Mouse (Mus musculus): ENCODE data around the gene Psmb10. TPM values are rescaled to one million over a fixed set of nuclear protein-coding genes. Genes with fewer than 3 reads are reported as not detected.

The Psmb10 gene
- polyA plus RNA-seq, 1 experiment from 2014 or later: 74.7 TPM

- H3K4me3 ChIP-seq: peak overlapping the region; percentile 56
- peak overlapping the region; percentile 92 for H3K4me2 ChIP-seq
- peak overlapping the region; percentile 94 for H3K27ac ChIP-seq (replicated peaks)
- H3K4me1 ChIP-seq (replicated peaks): peaks cover 26% of the 10 kb centered on the region
- no peak for ATAC-seq (ENCODE audit: low FRiP score, low read depth)
- no peaks in the 10 kb centered on the region for H3K9me3 ChIP-seq
- H3K36me3 ChIP-seq: peaks cover 4% of the 10 kb centered on the region; the same call in 1 of the 2 replicates
- 34% methylated on average over 7 of the region's 7 CpGs for WGBS
- peak overlapping the region; percentile 78 for H3K9ac ChIP-seq
- H3K27me3 ChIP-seq: no peaks in the 10 kb centered on the region
Measured at GRCm38 (mm10) chr8:105935863-105936603, 2.2 kb downstream of the Psmb10 start.

GRCm38 (mm10) chr8:105935105-105935504 lies 3.1 kb downstream of the Psmb10 start:
- H3K9ac ChIP-seq: no peak overlapping the region
- H3K36me3 ChIP-seq: peaks cover 4% of the 10 kb centered on the region; the same call in 1 of the 2 replicates
- H3K4me3 ChIP-seq: no peak overlapping the region
- H3K27me3 ChIP-seq: no peaks in the 10 kb centered on the region
- no peak for ATAC-seq (ENCODE audit: low FRiP score, low read depth)
- no peaks in the 10 kb centered on the region for H3K9me3 ChIP-seq
- H3K4me2 ChIP-seq: no peak overlapping the region
- 83% methylated on average over 6 of the region's 6 CpGs for WGBS
- no peak overlapping the region for H3K27ac ChIP-seq (replicated peaks)
- peaks cover 32% of the 10 kb centered on the region for H3K4me1 ChIP-seq (replicated peaks)

GRCm38 (mm10) chr8:105933762-105934161 lies 4.5 kb downstream of the Psmb10 start, which contains the start of gene Ctrl:
Ctrl (minus strand) TSS chr8:105933862.
- H3K27me3 ChIP-seq: no peaks in the 10 kb centered on the region
- H3K9me3 ChIP-seq: no peaks in the 10 kb centered on the region
- H3K27ac ChIP-seq (replicated peaks): no peak within 1 kb of the TSS
- H3K36me3 ChIP-seq: peaks cover 4% of the 10 kb centered on the region; the same call in 1 of the 2 replicates
- 93% methylated on average over 2 of the region's 2 CpGs for WGBS
- no peak within 1 kb of the TSS for H3K4me2 ChIP-seq
- no peak within 1 kb of the TSS for H3K4me3 ChIP-seq
- H3K9ac ChIP-seq: no peak within 1 kb of the TSS
- peaks cover 32% of the 10 kb centered on the region for H3K4me1 ChIP-seq (replicated peaks)
- no peak for ATAC-seq (ENCODE audit: low FRiP score, low read depth)

- no peak for ATAC-seq (ENCODE audit: low FRiP score, low read depth)
- no peak overlapping the region for H3K4me2 ChIP-seq
- H3K9ac ChIP-seq: no peak overlapping the region
- peaks cover 22% of the 10 kb centered on the region for H3K4me1 ChIP-seq (replicated peaks)
- no peak overlapping the region for H3K27ac ChIP-seq (replicated peaks)
- peaks cover 4% of the 10 kb centered on the region; the same call in 1 of the 2 replicates for H3K36me3 ChIP-seq
- WGBS: 90% methylated on average over 11 of the region's 11 CpGs
- H3K4me3 ChIP-seq: no peak overlapping the region
- H3K27me3 ChIP-seq: no peaks in the 10 kb centered on the region
- H3K9me3 ChIP-seq: no peaks in the 10 kb centered on the region
Measured at GRCm38 (mm10) chr8:105932525-105932924, 5.7 kb downstream of the Psmb10 start.

- ATAC-seq (ENCODE audit: low FRiP score, low read depth): no peak
- H3K27ac ChIP-seq (replicated peaks): no peak overlapping the region
- no peak overlapping the region for H3K4me3 ChIP-seq
Measured at GRCm38 (mm10) chr8:105931271-105931670, 7.0 kb downstream of the Psmb10 start.

GRCm38 (mm10) chr8:105930602-105931001 lies 7.6 kb downstream of the Psmb10 start:
- ATAC-seq (ENCODE audit: low FRiP score, low read depth): peak; percentile 68
- Histone ChIP-seq H3K9me3 (no peaks in the 10 kb centered on the region), H3K27ac (replicated peaks) (peak overlapping the region; percentile 43), H3K4me1 (replicated peaks) (peaks cover 11% of the 10 kb centered on the region), H3K9ac (no peak overlapping the region), H3K27me3 (no peaks in the 10 kb centered on the region), H3K4me3 (no peak overlapping the region), H3K4me2 (no peak overlapping the region), H3K36me3 (peaks cover 4% of the 10 kb centered on the region; the same call in 1 of the 2 replicates)
- WGBS: 14% methylated on average over 8 of the region's 8 CpGs

More at GRCm38 (mm10) chr8:105931271-105931670, 7.0 kb downstream of the Psmb10 start:
- H3K4me1 ChIP-seq (replicated peaks): peaks cover 17% of the 10 kb centered on the region
- no peaks in the 10 kb centered on the region for H3K9me3 ChIP-seq
- H3K4me2 ChIP-seq: no peak overlapping the region
- no peaks in the 10 kb centered on the region for H3K27me3 ChIP-seq
- H3K36me3 ChIP-seq: peaks cover 4% of the 10 kb centered on the region; the same call in 1 of the 2 replicates
- no peak overlapping the region for H3K9ac ChIP-seq
- 90% methylated on average over 3 of the region's 3 CpGs for WGBS

- H3K27me3 ChIP-seq: no peaks in the 10 kb centered on the region
- 71% methylated on average over 3 of the region's 3 CpGs for WGBS
- no peaks in the 10 kb centered on the region for H3K4me1 ChIP-seq (replicated peaks)
- no peak overlapping the region for H3K4me2 ChIP-seq
- no peaks in the 10 kb centered on the region for H3K9me3 ChIP-seq
- H3K9ac ChIP-seq: no peak overlapping the region
- H3K4me3 ChIP-seq: no peak overlapping the region
- no peaks in the 10 kb centered on the region for H3K36me3 ChIP-seq
- no peak overlapping the region for H3K27ac ChIP-seq (replicated peaks)
- ATAC-seq (ENCODE audit: low FRiP score, low read depth): no peak
Measured at GRCm38 (mm10) chr8:105925123-105925522, 13.1 kb downstream of the Psmb10 start.

GRCm38 (mm10) chr8:105919390-105919789 lies 18.9 kb downstream of the Psmb10 start:
- H3K27ac ChIP-seq (replicated peaks): no peak overlapping the region

GRCm38 (mm10) chr8:105900941-105901616 lies 37.2 kb downstream of the Psmb10 start:
- H3K27me3 ChIP-seq: no peaks in the 10 kb centered on the region
- peak overlapping the region; percentile 75 for H3K4me2 ChIP-seq
- peaks cover 9% of the 10 kb centered on the region for H3K4me1 ChIP-seq (replicated peaks)
- WGBS: 44% methylated on average over 16 of the region's 16 CpGs
- peak overlapping the region; percentile 85 for H3K27ac ChIP-seq (replicated peaks)
- ATAC-seq (ENCODE audit: low FRiP score, low read depth): no peak
- no peaks in the 10 kb centered on the region for H3K9me3 ChIP-seq
- peak overlapping the region; percentile 99 for H3K9ac ChIP-seq
- peak overlapping the region; percentile 84 for H3K4me3 ChIP-seq
- H3K36me3 ChIP-seq: no peaks in the 10 kb centered on the region

More at GRCm38 (mm10) chr8:105919390-105919789, 18.9 kb downstream of the Psmb10 start:
- H3K9ac ChIP-seq: no peak overlapping the region
- no peak for ATAC-seq (ENCODE audit: low FRiP score, low read depth)
- no peak overlapping the region for H3K4me3 ChIP-seq
- no peaks in the 10 kb centered on the region for H3K27me3 ChIP-seq
- H3K4me2 ChIP-seq: no peak overlapping the region
- no peaks in the 10 kb centered on the region for H3K9me3 ChIP-seq
- WGBS: 82% methylated on average over 3 of the region's 3 CpGs
- H3K4me1 ChIP-seq (replicated peaks): no peaks in the 10 kb centered on the region
- 0 out of 2 replicates have a peak, but pooled peaks cover 5% of the 10 kb centered on the region for H3K36me3 ChIP-seq

GRCm38 (mm10) chr8:105900180-105900940 lies 37.9 kb downstream of the Psmb10 start, which contains the start of gene Pskh1:
Pskh1 (plus strand) TSS chr8:105900441.
- Histone ChIP-seq H3K27ac (replicated peaks) (peak within 1 kb of the TSS; percentile 85), H3K36me3 (no peaks in the 10 kb centered on the region), H3K4me2 (peak within 1 kb of the TSS; percentile 75), H3K9me3 (no peaks in the 10 kb centered on the region), H3K27me3 (no peaks in the 10 kb centered on the region), H3K9ac (peak within 1 kb of the TSS; percentile 99), H3K4me1 (replicated peaks) (peaks cover 9% of the 10 kb centered on the region), H3K4me3 (peak within 1 kb of the TSS; percentile 84)
- under 1% methylated on average over 68 of the region's 68 CpGs for WGBS
- peak; percentile 96 for ATAC-seq (ENCODE audit: low FRiP score, low read depth)

GRCm38 (mm10) chr8:105897801-105898480 lies 40.3 kb downstream of the Psmb10 start:
- Histone ChIP-seq H3K4me3 (no peak overlapping the region), H3K4me1 (replicated peaks) (peaks cover 15% of the 10 kb centered on the region), H3K27ac (replicated peaks) (no peak overlapping the region), H3K9ac (no peak overlapping the region), H3K27me3 (no peaks in the 10 kb centered on the region), H3K36me3 (peaks cover 6% of the 10 kb centered on the region; the same call in 1 of the 2 replicates), H3K9me3 (no peaks in the 10 kb centered on the region), H3K4me2 (no peak overlapping the region)
- ATAC-seq (ENCODE audit: low FRiP score, low read depth): no peak
- WGBS: 87% methylated on average over 9 of the region's 9 CpGs

Measured in hindbrain, embryonic 15.5 days (tissue).